Mouse (Mus musculus) heart, postnatal 0 days (tissue): ENCODE results near the gene Stag2.

ENCODE experiments used
- CTCF ChIP-seq: IDR thresholded peaks from 2 replicates; pipeline ENCODE4 v1.5.1; 2016; ENCODE audit warnings: antibody characterized with exemption, control low read depth, low read depth
- EP300 ChIP-seq: IDR thresholded peaks from 2 replicates; pipeline ENCODE4 v1.6.1; 2016; ENCODE audit warnings: antibody characterized with exemption, low read depth

DNA sequence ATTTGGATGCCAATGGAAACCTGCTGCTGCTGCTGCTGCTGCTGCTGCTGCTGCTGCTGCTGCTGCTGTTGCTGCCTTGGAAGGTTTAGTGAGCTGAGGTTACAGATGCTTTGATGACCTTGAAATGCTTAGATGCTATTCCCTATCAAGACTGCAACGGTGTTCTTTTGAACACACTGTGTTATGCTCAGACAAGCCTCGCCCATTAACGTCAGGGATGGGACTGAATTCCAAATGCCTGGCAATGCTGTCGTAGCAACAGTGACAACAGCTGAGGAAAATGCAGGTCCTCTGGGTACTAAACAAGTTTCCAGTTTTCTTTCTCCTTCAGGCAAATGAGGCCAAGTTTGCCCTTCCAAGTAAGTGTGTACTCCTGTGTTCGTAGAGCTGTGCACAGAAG is 171.3 kb downstream of the Stag2 start:
- TF ChIP-seq CTCF (no peak), EP300 (no peak)
